Mouse (Mus musculus) intestine, embryonic 16.5 days (tissue): ENCODE results near the gene Krt10. TPM values are rescaled to one million over a fixed set of nuclear protein-coding genes. Genes with fewer than 3 reads are reported as not detected.

ENCODE experiments used
- ATAC-seq: fragments of 200-750 bp; cut with Nextera tagmentation; 2 replicates; pipeline ENCODE4 v1.8.0; 2017; ENCODE audit warnings: moderate TSS enrichment, moderate library complexity
- H3K27ac ChIP-seq: fragments of 300-500 bp; sonication (generic); 2 replicates; pipeline ENCODE4 v1.5.1; 2014; ENCODE audit warnings: mild to moderate bottlenecking, low read length
- H3K27me3 ChIP-seq: fragments of 300-500 bp; sonication (generic); replicated peaks from 2 replicates; pipeline ENCODE4 v1.6.1; 2014; ENCODE audit warnings: low read length, control low read depth, mixed read lengths; ENCODE audit not compliant: control insufficient read depth, insufficient read depth
- H3K36me3 ChIP-seq: fragments of 300-500 bp; sonication (generic); 2 replicates; pipeline ENCODE4 v1.6.1; 2014; ENCODE audit warnings: low read length, control low read depth; ENCODE audit not compliant: control insufficient read depth, insufficient read depth
- H3K4me1 ChIP-seq: fragments of 300-500 bp; sonication (generic); 2 replicates; pipeline ENCODE4 v1.6.1; 2014; ENCODE audit warnings: low read length, control low read depth, mixed read lengths; ENCODE audit not compliant: control insufficient read depth, insufficient read depth
- H3K4me2 ChIP-seq: fragments of 300-500 bp; sonication (generic); 2 replicates; pipeline ENCODE4 v1.6.1; 2014; ENCODE audit warnings: low read depth, low read length, control low read depth
- H3K4me3 ChIP-seq: fragments of 300-500 bp; sonication (generic); 2 replicates; pipeline ENCODE4 v1.5.1; 2014; ENCODE audit warnings: mild to moderate bottlenecking, low read length
- H3K9ac ChIP-seq: fragments of 300-500 bp; sonication (generic); 2 replicates; pipeline ENCODE4 v1.6.1; 2014; ENCODE audit warnings: low read depth, low read length
- H3K9me3 ChIP-seq: fragments of 300-500 bp; sonication (generic); 2 replicates; pipeline ENCODE4 v1.6.1; 2016; ENCODE audit warnings: low read length, control low read depth; ENCODE audit not compliant: control insufficient read depth
- WGBS: fragments of 180-500 bp; shearing (Covaris S2); extraction: QIAGEN DNeasy Blood & Tissue Kit; methylation state at CpG from one replicate; pipeline ENCODE4 v1.1.7; 2014; 5-methylcytosine and 5-hydroxymethylcytosine counted together
- polyA plus RNA-seq: library from polyadenylated mRNA; unstranded; fragments of >200 nt; fragmentation: Nextera tagmentation; extraction: Ambion mirVana; gene quantifications from 2 replicates; pipeline ENCODE4 v1.2.1, GENCODE M21; 2015

Gene Krt10
- polyA plus RNA-seq, 1 experiment from 2014 or later: 16.4 TPM

- H3K9me3 ChIP-seq: no peaks in the 10 kb centered on the region
- H3K27ac ChIP-seq: no peak within 1 kb of the TSS
- no peak for ATAC-seq
These were observed 38.2 kb downstream of the Krt10 start, which contains the start of gene Krt27 for GRCm38 (mm10) chr11:99351004-99351403. Krt27 (minus strand) TSS chr11:99351104.

GRCm38 (mm10) chr11:99339299-99339847, 49.8 kb downstream of the Krt10 start:
- Histone ChIP-seq H3K4me2 (no peak overlapping the region), H3K9ac (no peak overlapping the region), H3K9me3 (no peaks in the 10 kb centered on the region), H3K4me3 (no peak overlapping the region), H3K4me1 (no peaks in the 10 kb centered on the region), H3K27me3 (no peaks in the 10 kb centered on the region), H3K27ac (no peak overlapping the region), H3K36me3 (no peaks in the 10 kb centered on the region)
- 75% methylated on average over 11 of the region's 11 CpGs for WGBS
- ATAC-seq: no peak

More at GRCm38 (mm10) chr11:99351004-99351403, 38.2 kb downstream of the Krt10 start, which contains the start of gene Krt27:
- H3K4me3 ChIP-seq: no peak within 1 kb of the TSS
- H3K27me3 ChIP-seq: no peaks in the 10 kb centered on the region
- no peak within 1 kb of the TSS for H3K4me2 ChIP-seq
- 66% methylated on average over 12 of the region's 12 CpGs for WGBS
- H3K36me3 ChIP-seq: no peaks in the 10 kb centered on the region
- H3K4me1 ChIP-seq: no peaks in the 10 kb centered on the region
- H3K9ac ChIP-seq: no peak within 1 kb of the TSS

GRCm38 (mm10) chr11:99337866-99338265, 51.3 kb downstream of the Krt10 start, which contains the start of gene Krt26:
Krt26 (minus strand) TSS chr11:99337966.
- Histone ChIP-seq H3K4me1 (no peaks in the 10 kb centered on the region), H3K9me3 (no peaks in the 10 kb centered on the region), H3K36me3 (no peaks in the 10 kb centered on the region), H3K27ac (no peak within 1 kb of the TSS), H3K27me3 (no peaks in the 10 kb centered on the region), H3K4me3 (no peak within 1 kb of the TSS), H3K4me2 (no peak within 1 kb of the TSS), H3K9ac (no peak within 1 kb of the TSS)
- no peak for ATAC-seq
- WGBS: 91% methylated on average over 11 of the region's 11 CpGs

Other genes with a start within 250 kb of the Krt10 start
- gene Ccr7, start 234.3 kb downstream of the Krt10 start, polyA plus RNA-seq: 0.36 and 0.64 TPM in 2 replicates
- 142 and 159 TPM in 2 replicates for gene Smarce1, start 158.3 kb downstream of the Krt10 start, polyA plus RNA-seq
- 0.22 and 0.54 TPM in 2 replicates for gene Krt222, start 145.3 kb downstream of the Krt10 start, polyA plus RNA-seq
- not detected in 2 replicates for gene Krt24, start 104.1 kb downstream of the Krt10 start, polyA plus RNA-seq
- 0.06 and 0.17 TPM in 2 replicates for gene Krt25, start 66.4 kb downstream of the Krt10 start, polyA plus RNA-seq
- not detected in 2 replicates for gene Krt26, start 51.4 kb downstream of the Krt10 start, polyA plus RNA-seq
- not detected in 2 replicates for gene Krt27, start 38.3 kb downstream of the Krt10 start, polyA plus RNA-seq
- gene Krt28, start 14.5 kb downstream of the Krt10 start, polyA plus RNA-seq: 0.07 TPM in 1 of 2 replicates, not detected in the other
- gene Krt12, start 32.9 kb upstream of the Krt10 start, polyA plus RNA-seq: not detected in 2 replicates
- gene Krt20, start 48.8 kb upstream of the Krt10 start, polyA plus RNA-seq: 101 and 110 TPM in 2 replicates
- 18.4 and 19.6 TPM in 2 replicates for gene Krt23, start 103.8 kb upstream of the Krt10 start, polyA plus RNA-seq
- not detected in 2 replicates for gene Krt39, start 132.0 kb upstream of the Krt10 start, polyA plus RNA-seq
- not detected in 2 replicates for gene Krt40, start 153.8 kb upstream of the Krt10 start, polyA plus RNA-seq
- gene Krtap3-3, start 161.5 kb upstream of the Krt10 start, polyA plus RNA-seq: not detected in 2 replicates
- not detected in 2 replicates for gene Krtap3-2, start 167.5 kb upstream of the Krt10 start, polyA plus RNA-seq
- gene Gm11939, start 170.1 kb upstream of the Krt10 start, polyA plus RNA-seq: not detected in 2 replicates
- not detected in 2 replicates for gene Krtap3-1, start 177.3 kb upstream of the Krt10 start, polyA plus RNA-seq
- not detected in 2 replicates for gene Krtap1-5, start 191.7 kb upstream of the Krt10 start, polyA plus RNA-seq
- gene Krtap1-4, start 194.3 kb upstream of the Krt10 start, polyA plus RNA-seq: not detected in 2 replicates
- gene Krtap1-3, start 202.0 kb upstream of the Krt10 start, polyA plus RNA-seq: not detected in 2 replicates
- not detected in 2 replicates for gene Krtap9-3, start 208.7 kb upstream of the Krt10 start, polyA plus RNA-seq
- not detected in 2 replicates for gene Gm11938, start 213.9 kb upstream of the Krt10 start, polyA plus RNA-seq
- gene Gm11937, start 220.8 kb upstream of the Krt10 start, polyA plus RNA-seq: not detected in 2 replicates
- gene Krtap2-4, start 225.5 kb upstream of the Krt10 start, polyA plus RNA-seq: not detected in 2 replicates
- not detected in 2 replicates for gene Gm11562, start 231.1 kb upstream of the Krt10 start, polyA plus RNA-seq
- gene Krtap4-1, start 238.9 kb upstream of the Krt10 start, polyA plus RNA-seq: not detected in 2 replicates
- gene Krtap4-2, start 245.7 kb upstream of the Krt10 start, polyA plus RNA-seq: not detected in 2 replicates